Mouse (Mus musculus) C2C12 (cell line): ENCODE data around the gene Emc6. TPM values are rescaled to one million over a fixed set of nuclear protein-coding genes. Genes with fewer than 3 reads are reported as not detected.

Source experiments
- H3K27me3 ChIP-seq: one replicate; pipeline ENCODE4 v1.6.1; 2011; ENCODE audit not compliant: control insufficient read depth, insufficient read depth, insufficient read length
- H3K36me3 ChIP-seq: one replicate; pipeline ENCODE4 v1.6.1; 2011; ENCODE audit not compliant: control insufficient read depth, insufficient read depth
- H3K4me3 ChIP-seq: one replicate; pipeline ENCODE4 v1.5.1; 2011; ENCODE audit warnings: mild to moderate bottlenecking, control low read depth; ENCODE audit not compliant: poor library complexity, insufficient read depth, severe bottlenecking
- H3K79me2 ChIP-seq: one replicate; pipeline ENCODE4 v1.6.1; 2011; ENCODE audit not compliant: control insufficient read depth, insufficient read depth
- H3K79me3 ChIP-seq: one replicate; pipeline ENCODE4 v1.6.1; 2011; ENCODE audit warnings: low read depth, control low read depth
- H3ac ChIP-seq: one replicate; pipeline ENCODE3; 2011; ENCODE audit warnings: low read depth; ENCODE audit not compliant: control insufficient read depth, insufficient read length
- CEBPB ChIP-seq: IDR thresholded peaks from one replicate; pipeline ENCODE4 v1.6.1; 2011; ENCODE audit warnings: low read depth, mild to moderate bottlenecking, control low read depth, moderate library complexity
- CTCF ChIP-seq: IDR thresholded peaks from one replicate; pipeline ENCODE4 v1.5.1; 2011; ENCODE audit not compliant: control insufficient read depth, insufficient read depth, insufficient read length
- FOSL1 ChIP-seq: IDR thresholded peaks from one replicate; pipeline ENCODE4 v1.8.0; 2011; ENCODE audit warnings: mild to moderate bottlenecking, low read length; ENCODE audit not compliant: poor library complexity, insufficient read depth, severe bottlenecking
- MAX ChIP-seq: IDR thresholded peaks from one replicate; pipeline ENCODE4 v1.6.1; 2011; ENCODE audit warnings: mild to moderate bottlenecking, control low read depth
- MYOD1 ChIP-seq: IDR thresholded peaks from one replicate; pipeline ENCODE4 v1.6.1; 2011; ENCODE audit warnings: low read depth; ENCODE audit not compliant: control insufficient read depth, insufficient read length
- MYOG ChIP-seq: IDR thresholded peaks from one replicate; pipeline ENCODE4 v1.6.1; 2011; ENCODE audit not compliant: control insufficient read depth, insufficient read length; ENCODE audit errors: extremely low read depth
- USF1 ChIP-seq: IDR thresholded peaks from one replicate; pipeline ENCODE4 v1.6.1; 2011; ENCODE audit warnings: low read depth, mild to moderate bottlenecking, control low read depth, moderate library complexity
- long read RNA-seq, 2 experiments: library from polyadenylated mRNA; unstranded; transcript quantifications; one replicate each; pipeline ENCODE4 v2.0.0; 2019 to 2020
- polyA plus RNA-seq: library from polyadenylated mRNA; unstranded; fragments of >200 nt; fragmentation: generic; extraction: Trizol; gene quantifications from one replicate; pipeline ENCODE4 v1.2.1, GENCODE M21; 2012; ENCODE audit warnings: missing spikeins

Gene Emc6
- polyA plus RNA-seq = 71.6 TPM
- long read RNA-seq, experiment 1, transcript Emc6-201 (2 exons, 1,332 nt) = major isoform, 60 of 62 reads
- long read RNA-seq, experiment 1, partial matches to known transcripts = 2 of 62 reads
- long read RNA-seq, experiment 1, other reads (novel, unspliced or antisense) = 0 of 62 reads
- long read RNA-seq, experiment 2, transcript Emc6-201 (2 exons, 1,332 nt) = major isoform, 56 of 60 reads
- long read RNA-seq, experiment 2, partial matches to known transcripts = 0 of 60 reads
- long read RNA-seq, experiment 2, other reads (novel, unspliced or antisense) = 2 of 60 reads

- Histone ChIP-seq H3K79me3 (peaks cover 73% of the 10 kb centered on the region), H3K79me2 (peaks cover 92% of the 10 kb centered on the region), H3K27me3 (no peaks in the 10 kb centered on the region), H3ac (peak within 1 kb of the TSS; percentile 100), H3K4me3 (peak within 1 kb of the TSS; percentile 99), H3K36me3 (peaks cover 41% of the 10 kb centered on the region)
- TF ChIP-seq USF1 = no peak
- TF ChIP-seq MYOD1 = no peak
- TF ChIP-seq MAX = peak; percentile 41
These were observed at the start of gene Emc6, which contains the start of gene Tax1bp3 for GRCm38 (mm10) chr11:73176608-73177508. Gene Emc6, minus strand, starts transcription at chr11:73177037. Gene Tax1bp3, plus strand, starts transcription at chr11:73177083.

GRCm38 (mm10) chr11:73225856-73226255 lies 49.0 kb upstream of the Emc6 start:
- no peaks in the 10 kb centered on the region for H3K36me3 ChIP-seq
- H3K27me3 ChIP-seq = no peaks in the 10 kb centered on the region
- H3K4me3 ChIP-seq = no peak overlapping the region
- H3K79me2 ChIP-seq = no peaks in the 10 kb centered on the region
- no peaks in the 10 kb centered on the region for H3K79me3 ChIP-seq
- no peak overlapping the region for H3ac ChIP-seq
- TF ChIP-seq MYOD1 (no peak), CTCF (no peak), USF1 (no peak), CEBPB (no peak), FOSL1 (no peak), MAX (no peak), MYOG (no peak)

GRCm38 (mm10) chr11:73223966-73224365 lies 47.1 kb upstream of the Emc6 start:
- Histone ChIP-seq H3K36me3 (no peaks in the 10 kb centered on the region), H3ac (no peak overlapping the region)
- TF ChIP-seq USF1 = no peak

GRCm38 (mm10) chr11:73222846-73223245 lies 46.0 kb upstream of the Emc6 start:
- H3K27me3 ChIP-seq = no peaks in the 10 kb centered on the region
- no peaks in the 10 kb centered on the region for H3K36me3 ChIP-seq
- no peak overlapping the region for H3K4me3 ChIP-seq
- H3ac ChIP-seq = no peak overlapping the region
- TF ChIP-seq USF1 = no peak
- no peak for TF ChIP-seq MAX
- TF ChIP-seq MYOD1 = no peak
- TF ChIP-seq CEBPB = no peak
- no peak for TF ChIP-seq MYOG
- no peak for TF ChIP-seq CTCF
- TF ChIP-seq FOSL1 = no peak
- H3K79me2 ChIP-seq = no peaks in the 10 kb centered on the region
- H3K79me3 ChIP-seq = no peaks in the 10 kb centered on the region

More at GRCm38 (mm10) chr11:73223966-73224365, 47.1 kb upstream of the Emc6 start:
- H3K79me2 ChIP-seq = no peaks in the 10 kb centered on the region
- H3K4me3 ChIP-seq = no peak overlapping the region
- H3K79me3 ChIP-seq = no peaks in the 10 kb centered on the region
- no peaks in the 10 kb centered on the region for H3K27me3 ChIP-seq

- TF ChIP-seq MYOG (no peak), USF1 (peak; percentile 38)
- Histone ChIP-seq H3K4me3 (no peak overlapping the region), H3K36me3 (no peaks in the 10 kb centered on the region), H3K79me2 (no peaks in the 10 kb centered on the region), H3K27me3 (no peaks in the 10 kb centered on the region), H3ac (no peak overlapping the region), H3K79me3 (no peaks in the 10 kb centered on the region)
These were observed 43.8 kb upstream of the Emc6 start for GRCm38 (mm10) chr11:73220651-73221050.

GRCm38 (mm10) chr11:73219671-73220070 lies 42.8 kb upstream of the Emc6 start:
- Histone ChIP-seq H3K79me3 (no peaks in the 10 kb centered on the region), H3ac (no peak overlapping the region), H3K36me3 (no peaks in the 10 kb centered on the region), H3K27me3 (no peaks in the 10 kb centered on the region), H3K4me3 (no peak overlapping the region), H3K79me2 (no peaks in the 10 kb centered on the region)
- TF ChIP-seq MYOG = no peak
